Mouse (Mus musculus): ENCODE results near the gene Hspb9. TPM values are rescaled to one million over a fixed set of nuclear protein-coding genes. Genes with fewer than 3 reads are reported as not detected.
A peak's percentile ranks its signal among the peaks of the same experiment; 100 is the strongest.

Hspb9 gene
- polyA plus RNA-seq, 1 experiment = not detected

- 79% methylated on average over 3 of the region's 3 CpGs for WGBS
- Histone ChIP-seq H3K27ac (ENCODE audit: insufficient read depth, low read length) (no peak overlapping the region), H3K4me1 (ENCODE audit: control insufficient read depth, insufficient read depth, low read length) (no peaks in the 10 kb centered on the region), H3K27me3 (ENCODE audit: control insufficient read depth, insufficient read depth, low read length) (no peaks in the 10 kb centered on the region), H3K4me3 (replicated peaks; ENCODE audit: insufficient read depth, low read depth, low read length) (no peak overlapping the region)
- DNase-seq = no peak
- TF ChIP-seq POLR2A (IDR thresholded peaks at IDR 0.05; ENCODE audit: borderline replicate concordance, insufficient read depth, low read length) (no peak), CTCF (IDR thresholded peaks at IDR 0.05; ENCODE audit: borderline replicate concordance, insufficient read depth, low read depth, low read length) (no peak)
Observed at GRCm38 (mm10) chr11:100685371-100685770, 28.3 kb upstream of the Hspb9 start.

- TF ChIP-seq POLR2A (IDR thresholded peaks at IDR 0.05; ENCODE audit: borderline replicate concordance, insufficient read depth, low read length) (no peak), CTCF (IDR thresholded peaks at IDR 0.05; ENCODE audit: borderline replicate concordance, insufficient read depth, low read depth, low read length) (no peak)
- no peak for DNase-seq
- no peak overlapping the region for H3K27ac ChIP-seq (ENCODE audit: insufficient read depth, low read length)
- H3K4me1 ChIP-seq (ENCODE audit: control insufficient read depth, insufficient read depth, low read length) = no peaks in the 10 kb centered on the region
- H3K27me3 ChIP-seq (ENCODE audit: control insufficient read depth, insufficient read depth, low read length) = no peaks in the 10 kb centered on the region
- no peak overlapping the region for H3K4me3 ChIP-seq (replicated peaks; ENCODE audit: insufficient read depth, low read depth, low read length)
- 81% methylated on average over 7 of the region's 7 CpGs for WGBS
Observed at GRCm38 (mm10) chr11:100687265-100687664, 26.4 kb upstream of the Hspb9 start.

- 87% methylated on average over 4 of the region's 4 CpGs for WGBS
- no peak overlapping the region for H3K4me3 ChIP-seq (replicated peaks; ENCODE audit: insufficient read depth, low read depth, low read length)
- no peaks in the 10 kb centered on the region for H3K4me1 ChIP-seq (ENCODE audit: control insufficient read depth, insufficient read depth, low read length)
- H3K27ac ChIP-seq (ENCODE audit: insufficient read depth, low read length) = no peak overlapping the region
- no peak for DNase-seq
- TF ChIP-seq POLR2A (IDR thresholded peaks at IDR 0.05; ENCODE audit: borderline replicate concordance, insufficient read depth, low read length) (no peak), CTCF (IDR thresholded peaks at IDR 0.05; ENCODE audit: borderline replicate concordance, insufficient read depth, low read depth, low read length) (no peak)
- no peaks in the 10 kb centered on the region for H3K27me3 ChIP-seq (ENCODE audit: control insufficient read depth, insufficient read depth, low read length)
Observed at GRCm38 (mm10) chr11:100688443-100688842, 25.2 kb upstream of the Hspb9 start.

- TF ChIP-seq POLR2A (IDR thresholded peaks at IDR 0.05; ENCODE audit: borderline replicate concordance, insufficient read depth, low read length) (no peak), CTCF (IDR thresholded peaks at IDR 0.05; ENCODE audit: borderline replicate concordance, insufficient read depth, low read depth, low read length) (no peak)
- DNase-seq = no peak
- 27% methylated on average over 7 of the region's 7 CpGs for WGBS
- Histone ChIP-seq H3K27ac (ENCODE audit: insufficient read depth, low read length) (no peak overlapping the region), H3K4me3 (replicated peaks; ENCODE audit: insufficient read depth, low read depth, low read length) (no peak overlapping the region), H3K4me1 (ENCODE audit: control insufficient read depth, insufficient read depth, low read length) (no peaks in the 10 kb centered on the region), H3K27me3 (ENCODE audit: control insufficient read depth, insufficient read depth, low read length) (no peaks in the 10 kb centered on the region)
Observed at GRCm38 (mm10) chr11:100690389-100690788, 23.3 kb upstream of the Hspb9 start.

- H3K4me3 ChIP-seq (replicated peaks; ENCODE audit: insufficient read depth, low read depth, low read length) = peak within 1 kb of the TSS; percentile 40
- no peak within 1 kb of the TSS for H3K27ac ChIP-seq (ENCODE audit: insufficient read depth, low read length)
- no peaks in the 10 kb centered on the region for H3K27me3 ChIP-seq (ENCODE audit: control insufficient read depth, insufficient read depth, low read length)
- no peak for DNase-seq
- 8% methylated on average over 23 of the region's 23 CpGs for whole genome bisulfite sequencing
- TF ChIP-seq POLR2A (IDR thresholded peaks at IDR 0.05; ENCODE audit: borderline replicate concordance, insufficient read depth, low read length) (no peak), CTCF (IDR thresholded peaks at IDR 0.05; ENCODE audit: borderline replicate concordance, insufficient read depth, low read depth, low read length) (no peak)
- no peaks in the 10 kb centered on the region for H3K4me1 ChIP-seq (ENCODE audit: control insufficient read depth, insufficient read depth, low read length)
Observed at GRCm38 (mm10) chr11:100692164-100692616, 21.5 kb upstream of the Hspb9 start, which contains the start of gene Zfp385c. Gene Zfp385c, minus strand, starts transcription at chr11:100692455.

GRCm38 (mm10) chr11:100693154-100693553 lies 20.5 kb upstream of the Hspb9 start:
- H3K4me3 ChIP-seq (replicated peaks; ENCODE audit: insufficient read depth, low read depth, low read length) = no peak overlapping the region
- H3K4me1 ChIP-seq (ENCODE audit: control insufficient read depth, insufficient read depth, low read length) = no peaks in the 10 kb centered on the region
- 60% methylated on average over 5 of the region's 5 CpGs for WGBS
- H3K27me3 ChIP-seq (ENCODE audit: control insufficient read depth, insufficient read depth, low read length) = no peaks in the 10 kb centered on the region
- no peak for DNase-seq
- H3K27ac ChIP-seq (ENCODE audit: insufficient read depth, low read length) = no peak overlapping the region
- no peak for TF ChIP-seq POLR2A (IDR thresholded peaks at IDR 0.05; ENCODE audit: borderline replicate concordance, insufficient read depth, low read length)
- TF ChIP-seq CTCF (IDR thresholded peaks at IDR 0.05; ENCODE audit: borderline replicate concordance, insufficient read depth, low read depth, low read length) = no peak

GRCm38 (mm10) chr11:100694926-100695325 lies 18.7 kb upstream of the Hspb9 start:
- Histone ChIP-seq H3K4me3 (replicated peaks; ENCODE audit: insufficient read depth, low read depth, low read length) (no peak overlapping the region), H3K27me3 (ENCODE audit: control insufficient read depth, insufficient read depth, low read length) (no peaks in the 10 kb centered on the region), H3K27ac (ENCODE audit: insufficient read depth, low read length) (no peak overlapping the region), H3K4me1 (ENCODE audit: control insufficient read depth, insufficient read depth, low read length) (no peaks in the 10 kb centered on the region)
- peak; percentile 62 to 81 for DNase-seq
- peak; percentile 91 for TF ChIP-seq CTCF (IDR thresholded peaks at IDR 0.05; ENCODE audit: borderline replicate concordance, insufficient read depth, low read depth, low read length)
- TF ChIP-seq POLR2A (IDR thresholded peaks at IDR 0.05; ENCODE audit: borderline replicate concordance, insufficient read depth, low read length) = no peak
- WGBS = 15% methylated on average over 5 of the region's 5 CpGs

GRCm38 (mm10) chr11:100697921-100698320 lies 15.7 kb upstream of the Hspb9 start:
- TF ChIP-seq POLR2A (IDR thresholded peaks at IDR 0.05; ENCODE audit: borderline replicate concordance, insufficient read depth, low read length) (no peak), CTCF (IDR thresholded peaks at IDR 0.05; ENCODE audit: borderline replicate concordance, insufficient read depth, low read depth, low read length) (no peak)
- no peak overlapping the region for H3K4me3 ChIP-seq (replicated peaks; ENCODE audit: insufficient read depth, low read depth, low read length)
- no peaks in the 10 kb centered on the region for H3K27me3 ChIP-seq (ENCODE audit: control insufficient read depth, insufficient read depth, low read length)
- no peak overlapping the region for H3K27ac ChIP-seq (ENCODE audit: insufficient read depth, low read length)
- no peak for DNase-seq
- no peaks in the 10 kb centered on the region for H3K4me1 ChIP-seq (ENCODE audit: control insufficient read depth, insufficient read depth, low read length)
- 78% methylated on average over 7 of the region's 7 CpGs for WGBS

Data from cerebellum, adult 2 months (tissue).